Mouse (Mus musculus): Measurements from ENCODE around the gene Lrig3.

GRCm38 (mm10) chr10:126019350-126019991 is 53.5 kb downstream of the Lrig3 start:
- TF ChIP-seq CTCF (IDR thresholded peaks at IDR 0.05; ENCODE audit: control insufficient read depth, insufficient read depth, low read length) (no peak), POLR2A (IDR thresholded peaks at IDR 0.05; ENCODE audit: borderline replicate concordance, control insufficient read depth, low read depth, low read length) (no peak)
